Mouse (Mus musculus): ENCODE results near the gene E2f4. TPM values are rescaled to one million over a fixed set of nuclear protein-coding genes. Genes with fewer than 3 reads are reported as not detected.

The E2f4 gene
- polyA plus RNA-seq (2015; fragmentation: Nextera tagmentation; extraction: Ambion mirVana), result 169 and 187 TPM in 2 replicates

DNA sequence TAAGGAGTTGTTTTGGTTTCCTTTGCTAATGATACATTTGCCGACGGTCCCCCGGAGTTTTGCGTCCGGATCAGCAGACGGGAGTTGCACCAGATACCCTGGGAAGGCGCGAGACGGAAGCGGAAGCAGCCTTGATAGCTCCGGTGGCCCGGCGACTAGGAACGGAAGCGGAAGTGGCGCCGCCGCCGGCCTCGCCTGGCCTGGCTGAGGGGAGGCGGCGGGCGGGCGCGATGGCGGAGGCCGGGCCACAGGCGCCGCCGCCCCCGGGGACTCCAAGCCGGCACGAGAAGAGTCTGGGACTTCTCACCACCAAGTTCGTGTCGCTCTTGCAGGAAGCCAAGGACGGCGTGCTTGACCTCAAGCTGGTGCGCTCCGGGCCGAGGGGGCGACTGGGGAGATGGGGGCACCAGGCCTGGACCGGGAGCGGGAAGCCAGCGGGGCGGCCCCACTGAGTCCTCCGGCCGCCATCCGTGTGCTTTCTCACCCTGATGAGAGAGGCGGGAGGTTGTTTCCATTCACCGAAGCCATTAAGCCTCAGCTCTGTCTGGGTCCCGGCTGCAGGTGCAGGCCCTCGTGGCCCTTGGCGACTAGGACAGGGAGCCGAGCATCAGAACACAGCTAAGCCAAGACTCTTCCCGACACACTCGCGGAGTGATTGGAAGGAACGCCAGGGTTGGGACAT, at the start of gene E2f4:
Gene E2f4, plus strand, starts transcription at position 153 of the 682 bp plus-strand sequence.
- Histone ChIP-seq H3K9ac (ENCODE audit: low read depth, low read length) (peak within 1 kb of the TSS; percentile 98), H3K36me3 (ENCODE audit: control insufficient read depth, insufficient read depth) (peaks cover 29% of the 10 kb centered on the region), H3K9me3 (replicated peaks; ENCODE audit: control insufficient read depth, low read length) (no peaks in the 10 kb centered on the region), H3K27me3 (ENCODE audit: control insufficient read depth, insufficient read depth, low read depth, low read length) (no peaks in the 10 kb centered on the region), H3K27ac (ENCODE audit: low read length) (peak within 1 kb of the TSS; percentile 86), H3K4me2 (ENCODE audit: low read depth, low read length) (peak within 1 kb of the TSS; percentile 80), H3K4me1 (ENCODE audit: control insufficient read depth, low read depth, low read length) (peaks cover 28% of the 10 kb centered on the region), H3K4me3 (ENCODE audit: low read depth, low read length) (peak within 1 kb of the TSS; percentile 97)
- ATAC-seq (ENCODE audit: low read depth), result peak; percentile 66
- under 1% methylated on average over 52 of the region's 58 CpGs for whole genome bisulfite sequencing (ENCODE audit: insufficient replicate concordance)

DNA sequence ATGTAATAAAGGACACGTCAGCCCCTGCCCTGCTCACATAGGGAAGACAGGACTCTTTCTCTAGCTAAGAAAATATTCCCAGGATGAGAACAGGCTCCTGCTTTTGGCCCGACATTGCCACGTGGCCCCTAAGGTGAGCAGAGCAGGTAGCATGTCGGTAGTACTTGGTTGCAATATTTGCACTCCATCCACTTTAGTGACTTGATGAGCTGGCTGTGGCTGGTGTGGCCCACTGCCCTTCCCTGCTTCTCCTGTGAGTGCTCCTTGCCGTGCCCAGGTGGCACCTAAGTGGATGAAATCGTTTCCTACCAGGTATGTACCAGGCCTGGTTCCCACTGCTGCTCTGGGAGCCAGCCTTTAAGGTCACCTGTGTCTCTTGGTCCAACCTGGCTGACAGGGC, 45.5 kb upstream of the E2f4 start:
- peaks cover 40% of the 10 kb centered on the region for H3K36me3 ChIP-seq (ENCODE audit: control insufficient read depth, insufficient read depth)
- no peaks in the 10 kb centered on the region for H3K27me3 ChIP-seq (ENCODE audit: control insufficient read depth, insufficient read depth, low read depth, low read length)
- WGBS (ENCODE audit: insufficient replicate concordance), result 81% methylated on average over 6 of the region's 6 CpGs
- H3K4me1 ChIP-seq (ENCODE audit: control insufficient read depth, low read depth, low read length), result peaks cover 31% of the 10 kb centered on the region
- no peak overlapping the region for H3K27ac ChIP-seq (ENCODE audit: low read length)
- H3K4me3 ChIP-seq (ENCODE audit: low read depth, low read length), result no peak overlapping the region
- no peak overlapping the region for H3K4me2 ChIP-seq (ENCODE audit: low read depth, low read length)
- no peaks in the 10 kb centered on the region for H3K9me3 ChIP-seq (replicated peaks; ENCODE audit: control insufficient read depth, low read length)
- no peak overlapping the region for H3K9ac ChIP-seq (ENCODE audit: low read depth, low read length)
- ATAC-seq (ENCODE audit: low read depth), result no peak

DNA sequence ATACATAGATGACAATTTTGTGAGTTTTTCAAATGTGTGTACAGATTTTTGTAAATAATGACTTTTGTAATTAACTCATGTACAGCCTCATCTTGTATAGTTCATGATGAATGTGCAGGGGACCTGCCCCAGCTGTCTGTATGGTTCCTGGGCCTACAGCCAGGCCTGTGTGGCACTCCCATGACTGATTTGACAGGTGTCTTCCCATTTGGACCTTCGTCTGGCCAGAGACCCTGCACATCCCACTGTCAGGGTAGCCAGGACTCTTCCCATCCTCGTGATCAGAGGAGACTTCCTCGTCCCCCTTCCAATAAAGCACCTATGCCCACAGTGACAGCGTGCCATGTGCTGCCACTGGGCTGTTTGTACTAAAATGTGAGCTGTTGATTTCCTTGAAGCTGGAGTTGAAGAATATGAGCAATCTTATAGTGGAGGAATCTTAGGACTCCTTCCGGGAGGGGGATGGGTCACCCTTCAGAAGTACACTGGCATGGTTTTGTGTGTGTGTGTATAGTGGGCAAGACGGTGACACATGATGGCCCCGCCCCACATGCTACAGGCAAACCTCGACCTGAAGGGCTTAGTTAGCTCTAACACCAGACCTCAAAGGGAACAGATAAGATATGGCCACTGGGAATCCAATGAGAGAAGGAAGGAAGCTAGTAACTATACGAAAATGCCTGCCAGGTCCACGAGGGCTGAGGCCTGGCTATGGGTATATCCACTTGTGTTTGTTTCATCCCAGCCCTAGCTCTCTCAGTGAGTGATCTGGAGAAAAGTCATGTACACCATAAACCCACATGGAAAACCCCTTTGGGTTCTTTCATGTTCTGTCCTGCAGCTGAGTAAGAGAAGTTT, 44.6 kb upstream of the E2f4 start:
- H3K9me3 ChIP-seq (replicated peaks; ENCODE audit: control insufficient read depth, low read length), result no peaks in the 10 kb centered on the region
- H3K27me3 ChIP-seq (ENCODE audit: control insufficient read depth, insufficient read depth, low read depth, low read length), result no peaks in the 10 kb centered on the region
- peaks cover 40% of the 10 kb centered on the region for H3K36me3 ChIP-seq (ENCODE audit: control insufficient read depth, insufficient read depth)
- WGBS (ENCODE audit: insufficient replicate concordance), result 55% methylated on average over 10 of the region's 10 CpGs
- no peak overlapping the region for H3K4me2 ChIP-seq (ENCODE audit: low read depth, low read length)
- ATAC-seq (ENCODE audit: low read depth), result no peak
- peaks cover 31% of the 10 kb centered on the region for H3K4me1 ChIP-seq (ENCODE audit: control insufficient read depth, low read depth, low read length)
- H3K9ac ChIP-seq (ENCODE audit: low read depth, low read length), result no peak overlapping the region
- H3K27ac ChIP-seq (ENCODE audit: low read length), result no peak overlapping the region
- no peak overlapping the region for H3K4me3 ChIP-seq (ENCODE audit: low read depth, low read length)

- Histone ChIP-seq H3K27me3 (ENCODE audit: control insufficient read depth, insufficient read depth, low read depth, low read length) (peaks cover 8% of the 10 kb centered on the region), H3K4me3 (ENCODE audit: low read depth, low read length) (peak overlapping the region; percentile 76), H3K4me2 (ENCODE audit: low read depth, low read length) (peak overlapping the region; percentile 100), H3K27ac (ENCODE audit: low read length) (no peak overlapping the region), H3K9me3 (replicated peaks; ENCODE audit: control insufficient read depth, low read length) (no peaks in the 10 kb centered on the region), H3K4me1 (ENCODE audit: control insufficient read depth, low read depth, low read length) (peaks cover 31% of the 10 kb centered on the region), H3K36me3 (ENCODE audit: control insufficient read depth, insufficient read depth) (peaks cover 33% of the 10 kb centered on the region), H3K9ac (ENCODE audit: low read depth, low read length) (no peak overlapping the region)
- no peak for ATAC-seq (ENCODE audit: low read depth)
- WGBS (ENCODE audit: insufficient replicate concordance), result 52% methylated on average over 20 of the region's 20 CpGs
Observed at GRCm38 (mm10) chr8:105253766-105254151, 43.7 kb upstream of the E2f4 start.

DNA sequence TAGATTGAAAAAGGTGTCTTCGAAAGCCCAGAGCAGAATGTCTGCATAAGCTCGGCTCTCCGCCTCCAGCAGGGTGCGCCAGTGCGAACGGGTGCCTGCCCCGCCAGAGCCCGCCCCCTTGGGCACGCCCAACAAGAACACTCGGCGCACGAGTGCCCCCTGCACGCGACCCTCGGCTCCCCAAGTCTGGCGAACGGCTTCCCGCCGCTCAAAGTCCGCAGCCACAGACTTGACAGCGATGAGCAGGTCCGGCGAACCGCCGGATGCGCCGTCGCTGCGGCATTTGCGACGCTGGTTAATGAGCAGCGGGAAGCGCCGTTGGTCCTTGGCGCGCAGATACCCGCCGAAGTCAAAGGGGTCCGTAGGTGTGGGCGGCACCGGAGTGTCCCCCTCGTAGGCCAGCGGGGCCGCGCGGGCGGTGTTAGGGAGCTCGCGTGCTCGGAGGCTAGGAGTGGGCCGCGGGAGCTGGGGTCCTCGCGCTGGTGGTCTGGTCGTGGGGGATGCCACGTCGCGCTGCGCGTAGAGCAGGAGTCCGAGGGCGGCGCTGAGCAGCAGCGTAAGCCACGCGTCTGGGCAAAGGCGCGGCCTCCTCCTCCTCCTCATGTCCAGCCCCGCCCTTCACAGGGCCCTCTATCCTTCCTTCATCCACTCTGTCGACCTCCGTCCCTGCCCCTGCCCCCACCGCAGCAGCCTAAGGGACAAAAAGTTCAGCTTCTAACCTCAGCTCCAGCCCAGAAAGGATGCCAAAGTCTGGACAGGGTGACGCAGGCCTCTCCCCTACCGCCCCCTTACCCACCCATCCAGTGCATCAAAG, 43.1 kb upstream of the E2f4 start:
- H3K27me3 ChIP-seq (ENCODE audit: control insufficient read depth, insufficient read depth, low read depth, low read length), result peaks cover 14% of the 10 kb centered on the region
- H3K4me2 ChIP-seq (ENCODE audit: low read depth, low read length), result peak overlapping the region; percentile 100
- peaks cover 37% of the 10 kb centered on the region for H3K4me1 ChIP-seq (ENCODE audit: control insufficient read depth, low read depth, low read length)
- H3K9ac ChIP-seq (ENCODE audit: low read depth, low read length), result peak overlapping the region; percentile 62
- under 1% methylated on average over 71 of the region's 74 CpGs for WGBS (ENCODE audit: insufficient replicate concordance)
- peaks cover 28% of the 10 kb centered on the region for H3K36me3 ChIP-seq (ENCODE audit: control insufficient read depth, insufficient read depth)
- ATAC-seq (ENCODE audit: low read depth), result peak; percentile 91
- H3K4me3 ChIP-seq (ENCODE audit: low read depth, low read length), result peak overlapping the region; percentile 76
- peak overlapping the region; percentile 85 for H3K27ac ChIP-seq (ENCODE audit: low read length)
- H3K9me3 ChIP-seq (replicated peaks; ENCODE audit: control insufficient read depth, low read length), result no peaks in the 10 kb centered on the region

- H3K9me3 ChIP-seq (replicated peaks; ENCODE audit: control insufficient read depth, low read length), result no peaks in the 10 kb centered on the region
- ATAC-seq (ENCODE audit: low read depth), result peak; percentile 90
- H3K4me2 ChIP-seq (ENCODE audit: low read depth, low read length), result peak within 1 kb of the TSS; percentile 100
- H3K9ac ChIP-seq (ENCODE audit: low read depth, low read length), result peak within 1 kb of the TSS; percentile 62
- H3K36me3 ChIP-seq (ENCODE audit: control insufficient read depth, insufficient read depth), result peaks cover 23% of the 10 kb centered on the region
- WGBS (ENCODE audit: insufficient replicate concordance), result 1% methylated on average over 13 of the region's 14 CpGs
- peaks cover 20% of the 10 kb centered on the region for H3K27me3 ChIP-seq (ENCODE audit: control insufficient read depth, insufficient read depth, low read depth, low read length)
- peak within 1 kb of the TSS; percentile 85 for H3K27ac ChIP-seq (ENCODE audit: low read length)
- H3K4me1 ChIP-seq (ENCODE audit: control insufficient read depth, low read depth, low read length), result peaks cover 43% of the 10 kb centered on the region
- H3K4me3 ChIP-seq (ENCODE audit: low read depth, low read length), result peak within 1 kb of the TSS; percentile 76
Observed at GRCm38 (mm10) chr8:105254966-105255350, 42.5 kb upstream of the E2f4 start, which contains the start of gene B3gnt9. Gene B3gnt9 (minus strand): TSS chr8:105255153.

DNA sequence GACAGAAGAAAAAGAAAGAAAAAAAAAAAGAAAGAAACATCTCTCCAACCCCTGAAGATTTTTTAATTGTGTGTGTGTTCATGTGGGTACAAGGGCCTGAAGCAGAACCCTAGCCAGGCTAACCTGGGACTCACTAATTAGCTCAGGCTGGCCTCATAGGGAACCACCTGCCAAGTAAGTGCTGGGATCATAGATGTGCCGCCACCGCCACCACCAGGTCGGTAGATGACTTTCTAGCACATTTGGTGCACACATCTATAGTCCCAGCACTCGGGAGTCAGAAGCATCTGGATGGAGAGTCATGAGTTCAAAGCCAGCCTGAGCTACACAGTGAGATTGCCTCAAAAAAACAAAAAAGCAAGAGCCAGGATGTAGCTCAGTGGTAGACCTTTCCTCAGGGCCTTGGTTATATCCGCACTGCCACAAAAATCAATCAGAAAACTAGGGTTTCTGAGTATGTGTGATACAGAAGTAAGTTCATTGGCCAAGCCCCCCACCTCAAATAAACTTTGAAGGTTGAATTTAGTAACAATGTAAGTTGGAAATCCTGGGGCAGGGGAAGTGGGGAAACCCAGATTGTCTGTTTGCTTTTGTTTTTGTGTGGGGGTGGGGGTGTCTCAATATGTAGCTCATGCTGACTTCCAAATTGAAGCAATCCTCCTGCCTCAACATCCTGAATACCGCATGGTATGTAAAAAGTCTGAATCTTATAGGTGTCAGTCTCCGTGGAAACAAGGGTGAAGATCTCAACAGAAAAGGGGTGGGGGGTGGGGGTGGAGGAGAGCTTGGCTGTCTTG, 39.9 kb upstream of the E2f4 start:
- Histone ChIP-seq H3K27me3 (ENCODE audit: control insufficient read depth, insufficient read depth, low read depth, low read length) (peaks cover 21% of the 10 kb centered on the region), H3K9me3 (replicated peaks; ENCODE audit: control insufficient read depth, low read length) (no peaks in the 10 kb centered on the region), H3K36me3 (ENCODE audit: control insufficient read depth, insufficient read depth) (0 out of 2 replicates have a peak, but pooled peaks cover 3% of the 10 kb centered on the region), H3K9ac (ENCODE audit: low read depth, low read length) (no peak overlapping the region), H3K4me2 (ENCODE audit: low read depth, low read length) (no peak overlapping the region), H3K27ac (ENCODE audit: low read length) (no peak overlapping the region), H3K4me3 (ENCODE audit: low read depth, low read length) (no peak overlapping the region), H3K4me1 (ENCODE audit: control insufficient read depth, low read depth, low read length) (peaks cover 50% of the 10 kb centered on the region)
- 64% methylated on average over 7 of the region's 7 CpGs for WGBS (ENCODE audit: insufficient replicate concordance)
- ATAC-seq (ENCODE audit: low read depth), result no peak
